ENCODE assay signal across 26 mouse cellular contexts in the genomic region with DNA sequence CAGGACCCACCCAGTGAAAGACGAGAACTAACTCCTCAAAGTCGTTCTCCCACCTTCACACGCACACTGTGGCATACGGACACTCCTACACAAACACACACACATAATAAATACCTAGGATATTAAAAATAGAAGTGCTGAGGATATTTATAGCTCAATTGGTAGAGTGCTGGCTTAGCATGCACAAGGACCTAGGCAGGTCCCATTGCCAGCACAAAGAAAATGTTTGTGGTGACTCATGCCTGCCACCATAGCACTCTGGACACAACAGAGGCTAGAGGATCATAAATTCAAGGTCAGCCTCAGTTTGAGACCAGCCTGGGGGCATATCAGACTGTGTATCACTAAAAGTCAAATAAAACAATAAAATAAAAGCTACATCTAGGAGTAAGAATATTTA.
DNase-seq lines count a peak whose midpoint lies in the region; ATAC-seq and TF ChIP-seq lines count a peak whose summit lies in the region.
"Had no signal": no experiment of that assay in that cellular context is flagged by ENCODE, and none has a peak within 500 bp of the region (broad histone marks: within the 10 kb centered on the region; RNA-seq: fewer than 3 reads in every experiment).

No protein-coding gene starts in this region.

- peaks cover 19% of the 10 kb centered on the region for H3K4me1 ChIP-seq in heart, embryonic 10.5 days
- peaks cover 25% of the 10 kb centered on the region for H3K4me1 ChIP-seq in hindbrain, embryonic 13.5 days (replicated peaks)
- H3K4me1 ChIP-seq in hindbrain, postnatal 0 days (ENCODE audit: insufficient read depth, low read length) = no peaks in the 10 kb centered on the region
- 0 out of 2 replicates have a peak, but pooled peaks cover 4% of the 10 kb centered on the region for H3K4me1 ChIP-seq in intestine, embryonic 15.5 days (replicated peaks)

- no peak overlapping the region for H3K9ac ChIP-seq in hindbrain, embryonic 13.5 days
- H3K9ac ChIP-seq in hindbrain, postnatal 0 days (replicated peaks; ENCODE audit: low read length) = no peak overlapping the region
- no peak overlapping the region for H3K9ac ChIP-seq in intestine, embryonic 15.5 days
- H3K9ac ChIP-seq: embryonic facial prominence, embryonic 12.5 days; liver, embryonic 12.5 days; liver, postnatal 0 days; midbrain, embryonic 13.5 days; neural tube, embryonic 13.5 days had no signal

- no peak overlapping the region for H3K27ac ChIP-seq in heart, embryonic 10.5 days
- peak overlapping the region; percentile 13; the same call in 1 of the 2 replicates for H3K27ac ChIP-seq in hindbrain, embryonic 13.5 days
- no peak overlapping the region for H3K27ac ChIP-seq in hindbrain, postnatal 0 days
- 0 out of 2 replicates have a peak overlapping the region, but pooled peaks have one; percentile 13 for H3K27ac ChIP-seq in intestine, embryonic 15.5 days
- H3K27ac ChIP-seq: embryonic facial prominence, embryonic 12.5 days; hindbrain, embryonic 10.5 days; kidney, postnatal 0 days; liver, embryonic 12.5 days; midbrain, embryonic 13.5 days; neural tube, embryonic 13.5 days had no signal

- H3K9me3 ChIP-seq in heart, embryonic 10.5 days = no peaks in the 10 kb centered on the region
- no peaks in the 10 kb centered on the region for H3K9me3 ChIP-seq in hindbrain, embryonic 13.5 days
- no peaks in the 10 kb centered on the region for H3K9me3 ChIP-seq in hindbrain, postnatal 0 days (ENCODE audit: low read length)
- H3K9me3 ChIP-seq in intestine, embryonic 15.5 days = no peaks in the 10 kb centered on the region
- H3K9me3 ChIP-seq: embryonic facial prominence, embryonic 12.5 days; hindbrain, embryonic 10.5 days; liver, embryonic 12.5 days; midbrain, embryonic 13.5 days; neural tube, embryonic 13.5 days had no signal

- no peaks in the 10 kb centered on the region for H3K27me3 ChIP-seq in heart, embryonic 10.5 days (ENCODE audit: insufficient read depth, poor library complexity, severe bottlenecking)
- no peaks in the 10 kb centered on the region for H3K27me3 ChIP-seq in hindbrain, embryonic 13.5 days
- H3K27me3 ChIP-seq in hindbrain, postnatal 0 days (ENCODE audit: insufficient read depth, low read length) = no peaks in the 10 kb centered on the region
- no peaks in the 10 kb centered on the region for H3K27me3 ChIP-seq in intestine, embryonic 15.5 days (replicated peaks)
- H3K27me3 ChIP-seq: embryonic facial prominence, embryonic 12.5 days; liver, embryonic 12.5 days had no signal

- 74% methylated on average over 4 of the region's 4 CpGs for WGBS in heart, embryonic 10.5 days
- 94% methylated on average over 4 of the region's 4 CpGs for WGBS in hindbrain, embryonic 13.5 days
- 91% methylated on average over 4 of the region's 4 CpGs for WGBS in hindbrain, postnatal 0 days
- WGBS in intestine, embryonic 15.5 days = 63% methylated on average over 4 of the region's 4 CpGs

- H3K4me2 ChIP-seq in hindbrain, embryonic 13.5 days = no peak overlapping the region
- no peak overlapping the region for H3K4me2 ChIP-seq in hindbrain, postnatal 0 days (ENCODE audit: low read depth, low read length)
- no peak overlapping the region for H3K4me2 ChIP-seq in intestine, embryonic 15.5 days (replicated peaks)
- H3K4me2 ChIP-seq: embryonic facial prominence, embryonic 12.5 days; liver, embryonic 12.5 days; midbrain, embryonic 13.5 days; neural tube, embryonic 13.5 days had no signal

- DNase-seq in adrenal gland, adult 2 months = peak; percentile 37
- DNase-seq in adrenal gland, adult 18-20 months (ENCODE audit: low spot score in 2 of 2) = no peak
- DNase-seq in heart, adult 8-10 months (ENCODE audit: low spot score) = peak; percentile 10
- no peak for DNase-seq in heart, embryonic 10.5 days (ENCODE audit: low spot score)
- no peak for DNase-seq in hindbrain, postnatal 0 days (ENCODE audit: low spot score)
- DNase-seq in frontal cortex, postnatal 14 days (ENCODE audit: low spot score in 2 of 2) = no peak
- DNase-seq: cerebellum, adult 8-10 months; embryo, embryonic 11 days; kidney, adult 8-10 months; kidney, postnatal 4 days; left cerebral cortex, postnatal 4 days; liver, postnatal 0 days; lung, postnatal 36 days; right cerebral cortex, postnatal 4 days; thymus, adult 2 months; thymus, postnatal 36 days had no signal

- no peak overlapping the region for H3K4me3 ChIP-seq in heart, embryonic 10.5 days
- no peak overlapping the region for H3K4me3 ChIP-seq in hindbrain, embryonic 13.5 days
- H3K4me3 ChIP-seq in hindbrain, postnatal 0 days (ENCODE audit: low read length) = no peak overlapping the region
- no peak overlapping the region for H3K4me3 ChIP-seq in intestine, embryonic 15.5 days (replicated peaks)
- H3K4me3 ChIP-seq: embryonic facial prominence, embryonic 12.5 days; hindbrain, embryonic 10.5 days; liver, embryonic 12.5 days; midbrain, embryonic 13.5 days; neural tube, embryonic 13.5 days had no signal

- H3K36me3 ChIP-seq in heart, embryonic 10.5 days = no peaks in the 10 kb centered on the region
- H3K36me3 ChIP-seq in hindbrain, embryonic 13.5 days = no peaks in the 10 kb centered on the region
- no peaks in the 10 kb centered on the region for H3K36me3 ChIP-seq in hindbrain, postnatal 0 days (ENCODE audit: insufficient read depth, low read length)
- H3K36me3 ChIP-seq in intestine, embryonic 15.5 days = no peaks in the 10 kb centered on the region
- H3K36me3 ChIP-seq: embryonic facial prominence, embryonic 12.5 days; G1E; hindbrain, embryonic 10.5 days; liver, embryonic 12.5 days; midbrain, embryonic 13.5 days; neural tube, embryonic 13.5 days had no signal

- TF ChIP-seq CTCF in hindbrain, postnatal 0 days (IDR thresholded peaks at IDR 0.05; ENCODE audit: low read depth) = no peak

- ATAC-seq in hindbrain, embryonic 13.5 days (ENCODE audit: low FRiP score) = no peak
- ATAC-seq in hindbrain, postnatal 0 days = no peak
- ATAC-seq in intestine, embryonic 15.5 days = no peak
- ATAC-seq: forebrain, embryonic 14.5 days; liver, embryonic 12.5 days; liver, postnatal 0 days; midbrain, embryonic 13.5 days had no signal

Comparison
In these comparisons a context has a peak if more than half of its experiments do, and no peak if none do; other contexts are left out.
1. DNase-seq: peak in adrenal gland, adult 2 months (single experiment) and heart, adult 8-10 months (single experiment); none in adrenal gland, adult 18-20 months (0 of 2), heart, embryonic 10.5 days (single experiment), hindbrain, postnatal 0 days (single experiment) and frontal cortex, postnatal 14 days (0 of 2).
2. H3K27ac ChIP-seq: peak in hindbrain, embryonic 13.5 days (single experiment) and intestine, embryonic 15.5 days (single experiment); none in heart, embryonic 10.5 days (single experiment) and hindbrain, postnatal 0 days (single experiment).